Mouse (Mus musculus): Measurements from ENCODE around the gene Fbxw14.
"Not testable (repeated sequence)": the region's sequence is repeated elsewhere in the genome, so short reads cannot be mapped to it uniquely, and the experiment has no call there.

Fbxw14 gene

DNA sequence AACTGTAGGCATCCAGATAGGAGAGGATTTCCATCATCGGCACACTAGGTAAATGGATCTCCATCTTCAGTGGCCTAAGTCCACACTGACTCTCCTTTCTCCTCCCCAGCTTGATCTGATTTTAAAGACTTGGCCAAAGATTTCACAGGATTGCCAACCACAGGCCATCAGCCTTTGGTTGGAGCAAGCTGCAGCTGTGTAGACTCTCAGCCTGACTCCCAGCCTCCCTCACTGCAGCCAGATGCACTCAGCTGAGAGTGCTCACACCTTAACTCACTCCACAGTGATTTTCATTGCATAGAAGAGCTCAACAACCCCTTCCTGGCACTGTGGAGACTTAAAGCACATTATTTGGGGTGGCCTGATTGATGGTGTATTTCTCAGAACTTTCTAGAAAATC is at the start of gene Fbxw14:
Gene Fbxw14, minus strand, starts transcription at position 101 of the 400 bp plus-strand sequence.
- not testable (repeated sequence) for DNase-seq

DNA sequence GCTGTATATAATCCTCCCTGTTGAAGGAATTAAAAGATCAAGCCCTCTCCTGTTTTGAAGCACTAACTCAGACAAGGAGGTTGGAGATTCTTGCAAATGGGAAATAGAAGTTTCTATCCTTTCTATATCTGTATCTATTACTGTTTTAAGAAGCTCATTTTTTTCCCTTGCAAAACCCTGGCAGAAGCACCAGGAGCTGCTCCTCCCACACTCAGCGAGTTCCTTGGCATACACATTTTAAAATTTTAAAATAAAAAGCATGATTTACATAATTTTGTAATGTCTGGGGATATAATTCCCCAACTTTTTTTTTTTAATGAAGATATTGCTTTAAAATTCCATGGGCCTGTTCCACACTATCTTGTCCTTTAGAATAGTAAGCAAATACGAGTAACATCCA is 24.4 kb downstream of the Fbxw14 start:
- no peak for DNase-seq

DNA sequence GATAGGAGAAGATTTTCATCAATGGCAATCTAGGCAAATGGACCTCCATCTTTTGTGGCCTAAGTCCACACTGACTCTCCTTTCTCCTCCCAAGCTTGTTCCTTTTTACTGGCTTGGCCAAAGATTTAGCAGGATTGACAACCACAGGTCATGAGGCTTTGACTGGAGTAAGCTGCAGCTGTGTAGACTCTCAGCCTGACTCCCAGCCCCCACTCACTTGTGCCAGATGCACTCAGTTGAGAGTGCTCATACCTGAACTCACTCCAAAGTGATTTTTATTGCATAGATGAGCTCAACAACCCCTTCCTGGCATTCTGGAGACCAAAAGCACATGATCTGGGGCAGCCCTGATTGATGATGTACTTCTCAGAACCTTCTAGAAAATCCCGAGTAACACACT is 52.8 kb downstream of the Fbxw14 start, which contains the start of gene Fbxw20:
Gene Fbxw20, minus strand, starts transcription at position 101 of the 400 bp plus-strand sequence.
- DNase-seq, result no peak

All from lung, adult 18-20 months (tissue).